19 mouse cellular contexts compared by ENCODE assay signal in the genomic region with DNA sequence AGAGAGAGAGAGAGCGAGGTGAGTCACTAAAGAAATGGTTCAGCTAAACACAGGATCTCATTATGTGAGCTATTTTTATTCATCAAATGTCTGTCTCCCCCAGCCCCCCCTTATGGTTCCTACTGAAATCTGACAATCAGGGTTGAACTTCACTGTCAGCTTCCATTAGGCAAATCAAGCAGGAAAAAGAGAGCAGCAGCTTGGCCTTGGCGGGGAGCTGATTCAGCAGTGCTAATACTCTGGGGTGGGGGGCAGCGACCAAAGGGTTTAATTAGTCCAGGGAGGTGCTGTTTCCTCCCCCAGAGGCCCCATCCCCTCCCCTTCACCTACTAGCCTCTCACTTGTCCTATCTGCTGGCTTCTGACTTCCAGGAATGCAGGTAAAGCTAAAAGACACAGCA.
A peak's percentile ranks its signal among the peaks of the same experiment; 100 is the strongest.
DNase-seq lines count a peak whose midpoint lies in the region; ATAC-seq and TF ChIP-seq lines count a peak whose summit lies in the region.
"Had no signal": no experiment of that assay in that cellular context is flagged by ENCODE, and none has a peak within 500 bp of the region (broad histone marks: within the 10 kb centered on the region; RNA-seq: fewer than 3 reads in every experiment).

No protein-coding gene starts in this region.

- H3K9me3 ChIP-seq in forebrain, embryonic 13.5 days (replicated peaks): no peaks in the 10 kb centered on the region
- H3K9me3 ChIP-seq in forebrain, embryonic 11.5 days (ENCODE audit: control insufficient read depth, low read length): no peaks in the 10 kb centered on the region
- H3K9me3 ChIP-seq in midbrain, postnatal 0 days (ENCODE audit: low read length): no peaks in the 10 kb centered on the region
- no peaks in the 10 kb centered on the region for H3K9me3 ChIP-seq in midbrain, embryonic 15.5 days
- H3K9me3 ChIP-seq in neural tube, embryonic 15.5 days (replicated peaks): no peaks in the 10 kb centered on the region
- H3K9me3 ChIP-seq: heart, embryonic 10.5 days; kidney, embryonic 15.5 days; liver, embryonic 13.5 days had no signal

- no peak for TF ChIP-seq CTCF in midbrain, postnatal 0 days (IDR thresholded peaks at IDR 0.05)

- no peak; the same call in 1 of the 2 replicates for ATAC-seq in forebrain, embryonic 13.5 days
- ATAC-seq in forebrain, embryonic 11.5 days (replicated peaks; ENCODE audit: low FRiP score): no peak
- ATAC-seq in midbrain, postnatal 0 days (ENCODE audit: low FRiP score): no peak
- ATAC-seq in midbrain, embryonic 15.5 days (replicated peaks): no peak
- no peak for ATAC-seq in neural tube, embryonic 15.5 days (ENCODE audit: low FRiP score)
- ATAC-seq: midbrain, embryonic 16.5 days had no signal

- H3K27me3 ChIP-seq in forebrain, embryonic 13.5 days: no peaks in the 10 kb centered on the region
- no peaks in the 10 kb centered on the region for H3K27me3 ChIP-seq in forebrain, embryonic 11.5 days (ENCODE audit: control insufficient read depth, insufficient read depth, low read length)
- H3K27me3 ChIP-seq in midbrain, postnatal 0 days (ENCODE audit: insufficient read depth, low read length): no peaks in the 10 kb centered on the region
- no peaks in the 10 kb centered on the region for H3K27me3 ChIP-seq in midbrain, embryonic 15.5 days (replicated peaks)
- no peaks in the 10 kb centered on the region for H3K27me3 ChIP-seq in neural tube, embryonic 15.5 days (replicated peaks)
- H3K27me3 ChIP-seq: kidney, embryonic 15.5 days; liver, embryonic 13.5 days had no signal

- peak overlapping the region; percentile 65 for H3K27ac ChIP-seq in forebrain, embryonic 13.5 days
- no peak overlapping the region for H3K27ac ChIP-seq in forebrain, embryonic 11.5 days (ENCODE audit: low read depth, low read length)
- H3K27ac ChIP-seq in midbrain, postnatal 0 days (ENCODE audit: low read depth, low read length): no peak overlapping the region; the same call in 1 of the 2 replicates
- no peak overlapping the region for H3K27ac ChIP-seq in midbrain, embryonic 15.5 days
- H3K27ac ChIP-seq in neural tube, embryonic 15.5 days (replicated peaks): no peak overlapping the region
- H3K27ac ChIP-seq: gastrocnemius, adult 2 months; heart, embryonic 10.5 days; kidney, embryonic 15.5 days; liver, embryonic 13.5 days had no signal

- H3K4me1 ChIP-seq in forebrain, embryonic 13.5 days: peaks cover 19% of the 10 kb centered on the region
- H3K4me1 ChIP-seq in forebrain, embryonic 11.5 days (replicated peaks; ENCODE audit: control insufficient read depth, insufficient read depth, low read length): peaks cover 2% of the 10 kb centered on the region; the same call in 1 of the 2 replicates
- no peaks in the 10 kb centered on the region for H3K4me1 ChIP-seq in midbrain, postnatal 0 days (ENCODE audit: insufficient read depth, low read length)
- H3K4me1 ChIP-seq in midbrain, embryonic 15.5 days: peaks cover 11% of the 10 kb centered on the region
- H3K4me1 ChIP-seq in neural tube, embryonic 15.5 days: peaks cover 3% of the 10 kb centered on the region
- H3K4me1 ChIP-seq: heart, embryonic 10.5 days; kidney, embryonic 15.5 days; liver, embryonic 13.5 days had no signal

- no peak overlapping the region for H3K9ac ChIP-seq in forebrain, embryonic 13.5 days
- no peak overlapping the region for H3K9ac ChIP-seq in forebrain, embryonic 11.5 days (ENCODE audit: low read length)
- H3K9ac ChIP-seq in midbrain, postnatal 0 days (replicated peaks; ENCODE audit: low read length, poor library complexity, severe bottlenecking): no peak overlapping the region
- H3K9ac ChIP-seq in midbrain, embryonic 15.5 days: no peak overlapping the region
- no peak overlapping the region for H3K9ac ChIP-seq in neural tube, embryonic 15.5 days (replicated peaks)
- H3K9ac ChIP-seq: kidney, embryonic 15.5 days; liver, embryonic 13.5 days had no signal

- peak; percentile 40 for DNase-seq in adrenal gland, adult 2 months
- DNase-seq in adrenal gland, postnatal 4 days (ENCODE audit: low spot score in 2 of 2): no peak
- no peak for DNase-seq in forebrain, embryonic 11.5 days (ENCODE audit: low spot score)
- peak; percentile 52 for DNase-seq in midbrain, postnatal 0 days (ENCODE audit: low spot score)
- DNase-seq in retina, postnatal 7 days (ENCODE audit: low read depth, low spot score): peak; percentile 73
- DNase-seq: cerebellum, adult 8-10 months; gastrocnemius, adult 2 months; kidney, adult 11 months; kidney, postnatal 36 days; liver, embryonic 13.5 days; lung, adult 2 months; lung, postnatal 14 days; thymus, postnatal 36 days had no signal

- no peak overlapping the region for H3K4me2 ChIP-seq in forebrain, embryonic 13.5 days
- no peak overlapping the region for H3K4me2 ChIP-seq in forebrain, embryonic 11.5 days (ENCODE audit: low read depth, low read length, severe bottlenecking)
- H3K4me2 ChIP-seq in midbrain, postnatal 0 days (ENCODE audit: low read depth, low read length, poor library complexity, severe bottlenecking): no peak overlapping the region
- no peak overlapping the region for H3K4me2 ChIP-seq in midbrain, embryonic 15.5 days
- no peak overlapping the region for H3K4me2 ChIP-seq in neural tube, embryonic 15.5 days
- H3K4me2 ChIP-seq: kidney, embryonic 15.5 days; liver, embryonic 13.5 days had no signal

- whole genome bisulfite sequencing in forebrain, embryonic 13.5 days: 34% methylated on average over 3 of the region's 3 CpGs
- 63% methylated on average over 3 of the region's 3 CpGs for WGBS in forebrain, embryonic 11.5 days
- 32% methylated on average over 3 of the region's 3 CpGs for WGBS in midbrain, postnatal 0 days
- WGBS in midbrain, embryonic 15.5 days: 32% methylated on average over 3 of the region's 3 CpGs
- 77% methylated on average over 3 of the region's 3 CpGs for WGBS in neural tube, embryonic 15.5 days

- no peak overlapping the region for H3K4me3 ChIP-seq in forebrain, embryonic 13.5 days
- H3K4me3 ChIP-seq in forebrain, embryonic 11.5 days (ENCODE audit: low read depth, low read length): no peak overlapping the region
- H3K4me3 ChIP-seq in midbrain, postnatal 0 days (ENCODE audit: low read depth, low read length): no peak overlapping the region
- H3K4me3 ChIP-seq in midbrain, embryonic 15.5 days: no peak overlapping the region
- no peak overlapping the region for H3K4me3 ChIP-seq in neural tube, embryonic 15.5 days (replicated peaks)
- H3K4me3 ChIP-seq: gastrocnemius, adult 2 months; heart, embryonic 10.5 days; kidney, embryonic 15.5 days; liver, embryonic 13.5 days had no signal

- H3K36me3 ChIP-seq in forebrain, embryonic 13.5 days (ENCODE audit: poor library complexity, severe bottlenecking): no peaks in the 10 kb centered on the region
- no peaks in the 10 kb centered on the region for H3K36me3 ChIP-seq in forebrain, embryonic 11.5 days (ENCODE audit: control insufficient read depth, insufficient read depth, low read length)
- no peaks in the 10 kb centered on the region for H3K36me3 ChIP-seq in midbrain, postnatal 0 days (ENCODE audit: insufficient read depth, low read length)
- H3K36me3 ChIP-seq in midbrain, embryonic 15.5 days (replicated peaks): no peaks in the 10 kb centered on the region
- H3K36me3 ChIP-seq in neural tube, embryonic 15.5 days: no peaks in the 10 kb centered on the region
- H3K36me3 ChIP-seq: heart, embryonic 10.5 days; kidney, embryonic 15.5 days; liver, embryonic 13.5 days had no signal

Comparison
In these comparisons a context has a peak if more than half of its experiments do, and no peak if none do; other contexts are left out.
1. DNase-seq: peak in adrenal gland, adult 2 months (single experiment), midbrain, postnatal 0 days (single experiment) and retina, postnatal 7 days (single experiment); none in adrenal gland, postnatal 4 days (0 of 2) and forebrain, embryonic 11.5 days (single experiment).